Mouse (Mus musculus): Measurements from ENCODE around the gene Gm42674. TPM values are rescaled to one million over a fixed set of nuclear protein-coding genes. Genes with fewer than 3 reads are reported as not detected.

Gene Gm42674
- polyA plus RNA-seq, 1 experiment: not detected

GRCm38 (mm10) chr3:90653717-90654116 lies 52.0 kb downstream of the Gm42674 start, which contains the start of gene S100a7a:
Gene S100a7a, plus strand, starts transcription at chr3:90654017.
- Histone ChIP-seq H3K27me3 (replicated peaks) (peaks cover 32% of the 10 kb centered on the region), H3K9me3 (no peaks in the 10 kb centered on the region), H3K4me1 (no peaks in the 10 kb centered on the region), H3K36me3 (replicated peaks; ENCODE audit: low read length) (no peaks in the 10 kb centered on the region), H3K4me3 (replicated peaks) (no peak within 1 kb of the TSS)
- TF ChIP-seq GATA1 (IDR thresholded peaks at IDR 0.05; ENCODE audit: borderline replicate concordance, low read length) (no peak), FLI1 (IDR thresholded peaks at IDR 0.05; ENCODE audit: low read length) (no peak)

Other genes with a start within 250 kb of the Gm42674 start
- 2.3 and 3.1 TPM in 2 replicates for gene Slc27a3, start 212.0 kb upstream of the Gm42674 start, polyA plus RNA-seq (2012; ENCODE audit: insufficient read depth, low replicate concordance)
- 15.5 and 21.9 TPM in 2 replicates for gene Ints3, start 168.3 kb upstream of the Gm42674 start, polyA plus RNA-seq (2012; ENCODE audit: insufficient read depth, low replicate concordance)
- 2.6 TPM in 1 of 2 replicates, not detected in the other for gene Npr1, start 136.0 kb upstream of the Gm42674 start, polyA plus RNA-seq (2012; ENCODE audit: insufficient read depth, low replicate concordance)
- 10.5 TPM in 1 of 2 replicates, not detected in the other for gene Ilf2, start 125.8 kb upstream of the Gm42674 start, polyA plus RNA-seq (2012; ENCODE audit: insufficient read depth, low replicate concordance)
- gene Snapin, start 110.9 kb upstream of the Gm42674 start, polyA plus RNA-seq (2012; ENCODE audit: insufficient read depth, low replicate concordance): 3.0 and 5.3 TPM in 2 replicates
- gene Chtop, start 92.4 kb upstream of the Gm42674 start, polyA plus RNA-seq (2012; ENCODE audit: insufficient read depth, low replicate concordance): 33.3 and 68.8 TPM in 2 replicates
- 9.9 and 105 TPM in 2 replicates for gene S100a1, start 87.5 kb upstream of the Gm42674 start, polyA plus RNA-seq (2012; ENCODE audit: insufficient read depth, low replicate concordance)
- gene S100a13, start 87.5 kb upstream of the Gm42674 start, polyA plus RNA-seq (2012; ENCODE audit: insufficient read depth, low replicate concordance): 3.7 and 30.3 TPM in 2 replicates
- 0.10 TPM in 1 of 2 replicates, not detected in the other for gene S100a14, start 75.0 kb upstream of the Gm42674 start, polyA plus RNA-seq (2012; ENCODE audit: insufficient read depth, low replicate concordance)
- not detected in 2 replicates for gene S100a16, start 64.7 kb upstream of the Gm42674 start, polyA plus RNA-seq (2012; ENCODE audit: insufficient read depth, low replicate concordance)
- gene S100a3, start 41.3 kb upstream of the Gm42674 start, polyA plus RNA-seq (2012; ENCODE audit: insufficient read depth, low replicate concordance): not detected in 2 replicates
- gene S100a2, start 11.7 kb upstream of the Gm42674 start, polyA plus RNA-seq (2012; ENCODE audit: insufficient read depth, low replicate concordance): not detected in 2 replicates
- gene S100a4, start 1.9 kb downstream of the Gm42674 start, polyA plus RNA-seq (2012; ENCODE audit: insufficient read depth, low replicate concordance): not detected in 2 replicates
- gene S100a5, start 6.6 kb downstream of the Gm42674 start, polyA plus RNA-seq (2012; ENCODE audit: insufficient read depth, low replicate concordance): not detected in 2 replicates
- 1.3 TPM in 1 of 2 replicates, not detected in the other for gene S100a6, start 11.0 kb downstream of the Gm42674 start, polyA plus RNA-seq (2012; ENCODE audit: insufficient read depth, low replicate concordance)
- gene S100a7a, start 52.1 kb downstream of the Gm42674 start, polyA plus RNA-seq (2012; ENCODE audit: insufficient read depth, low replicate concordance): not detected in 2 replicates
- gene S100a8, start 67.1 kb downstream of the Gm42674 start, polyA plus RNA-seq (2012; ENCODE audit: insufficient read depth, low replicate concordance): 2.9 TPM in 1 of 2 replicates, not detected in the other
- 33.8 TPM in 1 of 2 replicates, not detected in the other for gene S100a9, start 93.8 kb downstream of the Gm42674 start, polyA plus RNA-seq (2012; ENCODE audit: insufficient read depth, low replicate concordance)
- not detected in 2 replicates for gene Pglyrp4, start 125.0 kb downstream of the Gm42674 start, polyA plus RNA-seq (2012; ENCODE audit: insufficient read depth, low replicate concordance)
- gene Gm5849, start 176.0 kb downstream of the Gm42674 start, polyA plus RNA-seq (2012; ENCODE audit: insufficient read depth, low replicate concordance): not detected in 2 replicates

Measured in megakaryocyte, embryonic 14.5 days (primary cell).